Mouse (Mus musculus) forebrain, embryonic 13.5 days (tissue): ENCODE measurements around the gene Wdr1. TPM values are rescaled to one million over a fixed set of nuclear protein-coding genes. Genes with fewer than 3 reads are reported as not detected.
A peak's percentile ranks its signal among the peaks of the same experiment; 100 is the strongest.

Source experiments
- ATAC-seq: fragments of 200-750 bp; cut with Nextera tagmentation; 2 replicates; pipeline ENCODE4 v1.8.0; 2017
- H3K27ac ChIP-seq: fragments of 300-500 bp; sonication (generic); 2 replicates; pipeline ENCODE4 v1.5.1; 2015; ENCODE audit warnings: inconsistent platforms, mild to moderate bottlenecking, moderate library complexity
- H3K27me3 ChIP-seq: fragments of 300-500 bp; sonication (generic); 2 replicates; pipeline ENCODE4 v1.6.1; 2015; ENCODE audit warnings: mild to moderate bottlenecking, inconsistent platforms
- H3K36me3 ChIP-seq: fragments of 300-500 bp; sonication (generic); 2 replicates; pipeline ENCODE4 v1.6.1; 2015; ENCODE audit warnings: mild to moderate bottlenecking, inconsistent platforms; ENCODE audit not compliant: poor library complexity, severe bottlenecking
- H3K4me1 ChIP-seq: fragments of 300-500 bp; sonication (generic); 2 replicates; pipeline ENCODE4 v1.6.1; 2015; ENCODE audit warnings: inconsistent platforms
- H3K4me2 ChIP-seq: fragments of 300-500 bp; sonication (generic); 2 replicates; pipeline ENCODE4 v1.6.1; 2015; ENCODE audit warnings: inconsistent platforms, mild to moderate bottlenecking, moderate library complexity
- H3K4me3 ChIP-seq: fragments of 300-500 bp; sonication (generic); 2 replicates; pipeline ENCODE4 v1.5.1; 2015; ENCODE audit warnings: mild to moderate bottlenecking, inconsistent platforms
- H3K9ac ChIP-seq: fragments of 300-500 bp; sonication (generic); 2 replicates; pipeline ENCODE4 v1.6.1; 2015; ENCODE audit warnings: mild to moderate bottlenecking, inconsistent platforms
- H3K9me3 ChIP-seq: fragments of 300-500 bp; sonication (generic); replicated peaks from 2 replicates; pipeline ENCODE4 v1.6.1; 2016; ENCODE audit warnings: inconsistent platforms
- WGBS: fragments of 180-500 bp; shearing (Covaris S2); methylation state at CpG from one replicate; pipeline ENCODE4 v1.1.7; 2015; 5-methylcytosine and 5-hydroxymethylcytosine counted together
- polyA plus RNA-seq: library from polyadenylated mRNA; unstranded; fragments of >200 nt; fragmentation: Nextera tagmentation; extraction: Ambion mirVana; gene quantifications from 2 replicates; pipeline ENCODE4 v1.2.1, GENCODE M21; 2015

Gene Wdr1
- polyA plus RNA-seq, 1 experiment from 2014 or later: 135 TPM

DNA sequence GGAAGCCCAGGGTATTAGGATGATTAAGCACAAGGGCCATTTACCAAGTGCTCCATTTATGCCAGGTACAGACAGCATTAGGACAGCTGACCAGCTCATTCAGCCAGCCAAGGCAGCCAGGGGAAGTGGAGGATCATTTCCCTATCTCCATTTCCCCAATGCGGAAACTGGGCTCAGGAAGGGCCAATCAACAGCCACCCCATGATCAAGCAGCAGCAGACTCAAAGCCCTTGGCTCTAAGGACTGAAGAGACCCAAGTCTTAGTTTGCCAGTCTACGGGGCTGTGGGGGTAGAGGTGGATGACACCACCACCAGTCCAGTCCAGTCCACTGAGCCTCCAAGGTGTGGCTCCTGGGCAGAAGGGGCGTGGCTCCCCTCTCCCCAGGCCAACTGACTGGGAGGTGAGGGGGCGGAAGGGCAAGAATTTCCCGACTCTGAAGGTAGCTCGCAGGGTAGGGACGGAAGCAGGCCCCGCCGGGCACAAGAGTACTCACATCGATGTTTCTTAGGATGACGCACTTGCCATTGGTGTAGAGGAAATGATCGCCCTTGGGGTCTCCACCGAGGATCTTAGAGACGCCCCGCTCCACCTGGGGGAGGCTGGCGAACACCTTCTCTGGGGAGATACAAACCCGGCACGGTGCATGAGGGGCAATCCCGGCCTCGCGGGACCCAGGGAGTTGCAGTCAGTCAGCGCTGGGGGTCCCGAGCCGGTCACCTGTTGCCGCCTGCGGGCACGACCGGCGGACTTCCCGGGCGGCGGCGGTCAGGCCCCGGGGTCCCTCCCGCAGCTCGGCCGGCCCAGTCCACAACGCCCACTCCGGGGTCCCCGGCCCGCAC, 2.2 kb downstream of the Wdr1 start:
- peak overlapping the region; percentile 86 for H3K27ac ChIP-seq
- peak overlapping the region; percentile 91 for H3K9ac ChIP-seq
- H3K4me2 ChIP-seq: peak overlapping the region; percentile 93
- H3K4me3 ChIP-seq: peak overlapping the region; percentile 82
- H3K9me3 ChIP-seq: no peaks in the 10 kb centered on the region
- peak; percentile 52 for ATAC-seq
- no peaks in the 10 kb centered on the region for H3K27me3 ChIP-seq
- H3K36me3 ChIP-seq: peaks cover 39% of the 10 kb centered on the region
- 1% methylated on average over 41 of the region's 41 CpGs for WGBS
- peaks cover 30% of the 10 kb centered on the region for H3K4me1 ChIP-seq

DNA sequence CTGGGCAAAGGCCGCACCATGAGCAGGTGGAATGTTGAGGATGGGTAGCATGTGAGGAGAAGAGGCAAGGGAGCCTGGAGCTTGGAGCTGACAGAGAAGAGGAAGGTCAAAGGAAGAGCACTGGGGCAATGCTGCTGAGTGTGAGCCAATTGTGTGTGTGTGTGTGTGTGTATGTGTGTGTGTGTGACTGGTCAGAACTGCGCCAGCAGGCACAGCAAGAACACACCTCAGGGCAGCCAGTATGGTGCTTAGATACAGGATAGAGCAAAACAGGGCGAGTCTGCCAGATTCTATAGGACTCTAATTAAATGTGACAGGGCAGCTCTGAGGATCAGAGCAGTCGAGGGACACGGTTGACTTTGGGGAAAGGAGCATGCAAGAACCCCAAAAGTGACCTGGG, 4.2 kb downstream of the Wdr1 start:
- 90% methylated on average over 5 of the region's 5 CpGs for WGBS
- ATAC-seq: no peak
- no peak overlapping the region for H3K4me2 ChIP-seq
- H3K4me3 ChIP-seq: no peak overlapping the region
- H3K27ac ChIP-seq: no peak overlapping the region
- H3K36me3 ChIP-seq: peaks cover 58% of the 10 kb centered on the region
- peaks cover 30% of the 10 kb centered on the region for H3K4me1 ChIP-seq
- H3K9ac ChIP-seq: no peak overlapping the region
- H3K27me3 ChIP-seq: no peaks in the 10 kb centered on the region
- no peaks in the 10 kb centered on the region for H3K9me3 ChIP-seq

DNA sequence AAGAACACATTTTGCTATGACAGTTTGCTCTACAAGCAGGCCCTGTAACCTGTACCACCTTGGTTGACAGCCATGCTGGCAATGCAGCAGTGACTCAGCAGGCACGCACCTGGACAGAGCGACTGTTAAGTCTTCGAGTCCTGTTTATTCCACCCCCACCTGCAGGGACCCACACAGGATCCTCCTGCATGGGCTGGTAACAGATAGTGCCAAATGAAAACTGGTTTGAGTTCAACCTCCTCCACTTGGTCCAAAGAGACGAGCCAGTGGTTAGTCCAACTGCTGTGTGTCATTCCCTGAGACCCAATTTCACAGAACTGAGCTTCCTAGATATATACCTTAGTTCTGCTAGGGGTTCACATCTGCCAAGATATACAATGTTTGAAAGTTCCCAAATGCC, 5.2 kb downstream of the Wdr1 start:
- H3K4me1 ChIP-seq: peaks cover 30% of the 10 kb centered on the region
- 94% methylated on average over 4 of the region's 4 CpGs for WGBS
- peaks cover 68% of the 10 kb centered on the region for H3K36me3 ChIP-seq
- no peak overlapping the region for H3K27ac ChIP-seq
- no peak for ATAC-seq
- H3K9ac ChIP-seq: no peak overlapping the region
- no peaks in the 10 kb centered on the region for H3K9me3 ChIP-seq
- no peaks in the 10 kb centered on the region for H3K27me3 ChIP-seq
- no peak overlapping the region for H3K4me2 ChIP-seq
- no peak overlapping the region for H3K4me3 ChIP-seq

DNA sequence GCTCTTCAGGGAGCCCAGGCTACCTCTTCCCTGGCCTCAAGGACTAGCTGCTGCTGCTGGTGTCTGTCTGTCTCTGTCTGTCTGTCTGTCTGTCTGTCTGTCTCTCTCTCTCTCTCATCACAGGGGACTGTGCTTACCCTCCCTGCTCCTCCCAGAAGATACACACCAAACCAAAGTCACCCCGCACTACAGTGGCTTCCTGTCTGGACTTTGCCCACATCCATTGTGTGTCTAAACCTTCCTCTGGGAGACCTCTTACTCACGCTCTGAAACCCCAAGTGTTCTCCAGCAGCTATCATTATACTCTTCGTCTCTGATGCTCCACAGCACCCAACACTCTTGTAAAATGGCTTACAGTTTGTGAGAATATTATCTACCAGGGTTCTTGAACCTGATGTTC, 6.6 kb downstream of the Wdr1 start:
- no peak for ATAC-seq
- Histone ChIP-seq H3K4me1 (peaks cover 22% of the 10 kb centered on the region), H3K9me3 (no peaks in the 10 kb centered on the region), H3K9ac (no peak overlapping the region), H3K4me2 (no peak overlapping the region), H3K4me3 (no peak overlapping the region), H3K27me3 (no peaks in the 10 kb centered on the region), H3K27ac (no peak overlapping the region), H3K36me3 (peaks cover 81% of the 10 kb centered on the region)
- WGBS: 92% methylated on average over 3 of the region's 3 CpGs

DNA sequence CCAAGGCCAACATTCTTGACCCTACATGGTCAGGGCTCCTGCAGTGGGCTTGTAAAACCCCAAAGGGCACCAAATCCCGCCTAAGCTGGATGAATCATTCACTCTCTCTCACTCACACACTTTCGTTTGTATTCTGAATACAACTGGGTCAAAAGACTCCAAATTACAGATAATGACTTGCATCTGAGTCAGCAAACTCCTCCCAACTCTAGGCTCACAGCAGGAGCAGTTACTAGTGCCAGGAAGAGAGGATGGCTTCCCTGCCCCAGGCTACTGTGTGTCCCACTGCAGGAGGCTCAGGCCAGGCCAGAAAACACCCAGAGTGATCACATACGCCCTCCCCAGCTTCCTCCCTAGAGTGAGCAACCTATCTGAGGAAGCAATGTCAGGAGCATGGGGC, 9.1 kb downstream of the Wdr1 start:
- Histone ChIP-seq H3K9ac (no peak overlapping the region), H3K4me2 (no peak overlapping the region), H3K27me3 (no peaks in the 10 kb centered on the region), H3K9me3 (no peaks in the 10 kb centered on the region), H3K27ac (no peak overlapping the region), H3K36me3 (peaks cover 96% of the 10 kb centered on the region), H3K4me3 (no peak overlapping the region), H3K4me1 (peaks cover 8% of the 10 kb centered on the region)
- WGBS: 52% methylated on average over 3 of the region's 3 CpGs
- no peak for ATAC-seq

DNA sequence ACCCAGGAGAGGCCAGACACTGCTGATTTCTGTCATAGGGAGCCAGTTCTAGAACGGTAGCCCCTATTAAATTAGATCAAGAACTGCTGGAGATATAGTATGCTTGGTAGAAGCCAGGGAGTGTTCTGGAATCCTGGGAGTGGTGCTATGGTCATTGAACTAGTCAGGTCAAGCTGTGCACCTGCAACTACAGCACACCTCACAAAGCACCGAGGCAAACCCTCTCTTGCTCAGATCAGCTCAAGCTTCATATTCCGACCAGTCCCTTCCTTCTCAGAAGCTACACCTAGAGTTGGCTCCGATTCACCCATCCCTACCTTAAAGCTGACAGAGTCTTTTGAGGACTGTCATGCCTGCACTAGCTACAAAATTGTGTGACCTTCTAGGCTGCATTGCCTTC, 9.5 kb downstream of the Wdr1 start:
- 95% methylated on average over 4 of the region's 4 CpGs for WGBS
- Histone ChIP-seq H3K4me3 (no peak overlapping the region), H3K9me3 (no peaks in the 10 kb centered on the region), H3K9ac (no peak overlapping the region), H3K36me3 (peaks cover 96% of the 10 kb centered on the region), H3K4me2 (no peak overlapping the region), H3K4me1 (peaks cover 4% of the 10 kb centered on the region), H3K27ac (no peak overlapping the region), H3K27me3 (no peaks in the 10 kb centered on the region)
- no peak for ATAC-seq

DNA sequence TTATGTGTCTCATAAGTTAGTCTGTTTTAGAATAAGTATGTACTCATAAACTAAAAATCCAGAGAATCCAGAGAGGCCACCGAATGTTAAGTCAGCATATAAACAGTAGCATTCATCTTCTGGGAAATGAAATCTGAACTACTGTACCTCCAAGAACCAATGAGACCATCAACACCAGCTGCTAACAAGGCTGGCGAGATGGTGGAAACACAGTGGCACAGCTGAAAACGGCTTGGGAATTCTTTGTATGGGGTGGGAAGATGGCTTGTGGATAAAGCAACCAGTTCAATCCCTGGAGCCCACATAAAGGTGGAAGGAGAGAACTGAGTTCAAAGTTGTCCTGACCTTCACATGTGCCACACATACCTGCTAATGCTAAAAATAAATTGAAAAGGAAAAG, 10.4 kb downstream of the Wdr1 start:
- Histone ChIP-seq H3K4me3 (no peak overlapping the region), H3K4me2 (no peak overlapping the region), H3K27me3 (no peaks in the 10 kb centered on the region), H3K9me3 (no peaks in the 10 kb centered on the region), H3K9ac (no peak overlapping the region), H3K27ac (no peak overlapping the region), H3K36me3 (peaks cover 96% of the 10 kb centered on the region), H3K4me1 (peaks cover 7% of the 10 kb centered on the region)
- no peak for ATAC-seq
- 87% methylated on average over 3 of the region's 3 CpGs for WGBS

DNA sequence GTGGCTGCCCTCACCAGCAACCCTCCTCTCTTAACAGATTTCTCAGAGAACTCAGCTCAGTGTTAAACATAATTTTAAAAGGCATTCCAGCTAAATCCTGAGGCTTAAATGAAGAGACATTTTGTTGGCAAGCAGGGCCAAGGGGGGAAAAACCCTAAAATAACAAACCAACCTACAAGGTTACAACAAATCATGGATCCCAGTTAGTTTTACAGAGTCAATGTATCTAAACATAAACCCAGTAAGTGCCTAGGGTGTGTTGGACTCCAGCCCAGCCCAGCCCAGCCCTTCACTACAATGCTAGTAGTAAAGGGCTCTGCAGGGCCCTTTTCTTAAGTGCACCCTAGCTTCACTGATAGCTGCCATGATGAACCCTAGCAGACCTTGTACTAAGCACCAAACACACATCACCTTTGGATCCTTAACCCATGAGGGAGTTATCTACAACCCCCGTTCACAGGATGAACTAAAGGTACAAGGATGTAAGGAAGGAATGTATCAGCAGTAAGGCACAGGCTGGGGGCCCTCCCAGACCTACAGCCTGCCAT, 12.7 kb downstream of the Wdr1 start:
- no peak overlapping the region for H3K4me2 ChIP-seq
- H3K4me1 ChIP-seq: peaks cover 10% of the 10 kb centered on the region
- H3K4me3 ChIP-seq: no peak overlapping the region
- H3K27me3 ChIP-seq: no peaks in the 10 kb centered on the region
- H3K36me3 ChIP-seq: peaks cover 96% of the 10 kb centered on the region
- H3K9ac ChIP-seq: no peak overlapping the region
- no peak for ATAC-seq
- 97% methylated on average over 1 of the region's 1 CpGs for WGBS
- no peak overlapping the region for H3K27ac ChIP-seq
- H3K9me3 ChIP-seq: no peaks in the 10 kb centered on the region

DNA sequence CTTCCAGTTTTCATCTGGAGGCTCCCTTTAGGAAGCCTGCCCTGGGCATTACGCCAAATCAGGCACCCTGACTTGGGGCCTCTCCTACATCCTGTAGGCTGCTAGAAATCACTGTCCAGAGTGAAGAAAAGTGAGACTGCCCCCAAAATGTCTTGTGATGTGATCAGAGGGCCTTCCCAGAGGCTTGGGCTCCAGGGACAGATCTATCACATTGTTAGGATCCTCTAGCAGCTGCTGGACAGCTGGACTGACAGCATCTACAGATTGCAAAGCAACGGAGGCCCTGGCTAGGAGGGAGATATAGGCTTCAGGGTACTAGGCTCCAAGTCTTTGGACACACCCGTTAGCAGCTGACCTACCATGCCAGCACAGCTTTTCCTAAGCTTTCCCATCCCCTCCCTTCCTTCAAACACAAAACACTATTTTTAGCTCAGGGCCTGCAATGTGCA, 13.5 kb downstream of the Wdr1 start:
- H3K9ac ChIP-seq: no peak overlapping the region
- 92% methylated on average over 3 of the region's 3 CpGs for WGBS
- no peaks in the 10 kb centered on the region for H3K27me3 ChIP-seq
- peaks cover 96% of the 10 kb centered on the region for H3K36me3 ChIP-seq
- 0 out of 2 replicates have a peak, but pooled peaks have one; percentile 17 for ATAC-seq
- H3K4me3 ChIP-seq: no peak overlapping the region
- H3K9me3 ChIP-seq: no peaks in the 10 kb centered on the region
- peaks cover 10% of the 10 kb centered on the region for H3K4me1 ChIP-seq
- H3K27ac ChIP-seq: no peak overlapping the region
- no peak overlapping the region for H3K4me2 ChIP-seq

DNA sequence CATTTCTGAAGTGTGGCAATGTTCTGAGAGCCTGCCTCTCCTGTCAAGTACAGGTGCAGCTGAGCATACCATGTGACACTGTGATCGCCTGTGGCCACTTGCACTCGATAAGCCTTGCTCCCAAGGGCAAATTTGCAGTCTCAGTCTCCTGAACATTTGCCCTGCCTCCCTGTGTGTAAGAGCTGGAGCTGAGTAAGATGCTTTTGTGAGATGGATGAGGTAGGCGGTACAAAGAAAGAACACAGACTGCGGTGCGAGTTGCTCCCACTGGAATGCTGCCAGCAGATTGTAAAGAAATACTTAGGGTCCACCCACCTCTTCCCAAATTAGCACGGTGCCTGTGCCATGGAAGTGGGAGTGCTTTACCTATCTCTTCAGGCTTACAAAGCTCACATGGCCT, 15.6 kb downstream of the Wdr1 start:
- H3K27me3 ChIP-seq: no peaks in the 10 kb centered on the region
- ATAC-seq: no peak
- no peak overlapping the region for H3K4me2 ChIP-seq
- peaks cover 99% of the 10 kb centered on the region for H3K36me3 ChIP-seq
- H3K27ac ChIP-seq: no peak overlapping the region
- H3K9me3 ChIP-seq: no peaks in the 10 kb centered on the region
- no peak overlapping the region for H3K9ac ChIP-seq
- 48% methylated on average over 6 of the region's 6 CpGs for WGBS
- no peak overlapping the region for H3K4me3 ChIP-seq
- H3K4me1 ChIP-seq: peaks cover 20% of the 10 kb centered on the region

DNA sequence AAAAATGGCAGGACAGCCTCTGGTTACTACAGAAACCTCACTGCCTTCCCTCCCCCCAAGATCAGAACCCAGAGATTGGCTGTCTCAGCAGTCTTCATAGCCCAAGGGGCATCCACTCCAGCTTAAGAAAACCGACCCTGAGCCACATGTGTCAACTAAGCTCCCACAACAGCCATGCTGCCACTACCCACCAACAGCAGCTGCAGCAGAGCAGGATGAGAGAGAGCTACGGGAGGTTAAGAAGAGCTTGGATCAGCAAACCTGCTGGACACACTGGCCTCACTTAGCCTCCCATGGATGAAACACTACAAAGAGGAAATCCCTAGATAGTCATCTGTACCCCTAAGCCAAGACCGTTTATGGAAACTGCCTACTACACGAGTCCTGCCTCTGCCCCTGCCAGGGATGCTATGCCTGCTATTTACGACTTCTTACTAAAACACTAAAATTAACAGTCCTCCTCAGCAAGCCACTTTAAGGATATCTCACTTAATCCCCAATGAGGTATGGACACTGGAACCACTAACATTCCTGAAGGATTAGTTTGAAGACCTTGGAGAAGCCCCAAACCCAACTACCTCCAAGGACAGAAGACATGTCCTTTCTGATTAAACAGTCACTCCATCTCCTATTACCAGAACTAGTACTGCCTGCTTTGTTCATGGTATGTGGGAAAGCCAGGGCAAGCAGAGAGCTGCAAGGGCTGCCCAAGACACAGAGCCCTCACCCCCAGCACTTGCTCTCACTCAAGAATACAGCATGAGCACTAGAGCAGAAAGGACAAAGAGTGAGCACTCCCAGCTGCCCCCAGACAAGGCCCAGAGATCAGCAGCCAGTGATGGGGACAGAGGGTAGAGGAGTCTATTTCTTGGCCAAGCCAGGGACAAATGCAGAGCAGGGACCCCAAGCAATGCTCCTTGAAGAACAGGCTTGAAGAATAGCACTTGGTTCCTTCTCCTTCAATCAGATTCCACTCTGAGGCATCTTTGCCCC, 18.3 kb downstream of the Wdr1 start:
- Histone ChIP-seq H3K4me3 (no peak overlapping the region), H3K27ac (peak overlapping the region; percentile 40; the same call in 1 of the 2 replicates), H3K9me3 (no peaks in the 10 kb centered on the region), H3K27me3 (no peaks in the 10 kb centered on the region), H3K36me3 (peaks cover 100% of the 10 kb centered on the region), H3K9ac (no peak overlapping the region), H3K4me1 (peaks cover 20% of the 10 kb centered on the region), H3K4me2 (no peak overlapping the region)
- WGBS: 87% methylated on average over 5 of the region's 5 CpGs
- no peak for ATAC-seq
